Mouse (Mus musculus): ENCODE measurements around the gene Saxo2.

Gene Saxo2

GRCm38 (mm10) chr7:82648353-82649080, at the start of gene Saxo2, which contains the start of gene Efl1:
Gene Saxo2, minus strand, starts transcription at chr7:82648528.
Gene Efl1, plus strand, starts transcription at chr7:82648614.
- DNase-seq: peak; percentile 91 to 97

- DNase-seq: no peak
Measured at GRCm38 (mm10) chr7:82697668-82698067, 49.3 kb upstream of the Saxo2 start.

GRCm38 (mm10) chr7:82691021-82691738, 42.9 kb upstream of the Saxo2 start:
- DNase-seq: no peak

GRCm38 (mm10) chr7:82688736-82689135, 40.4 kb upstream of the Saxo2 start:
- no peak for DNase-seq

GRCm38 (mm10) chr7:82679901-82680300, 31.6 kb upstream of the Saxo2 start:
- DNase-seq: no peak

- DNase-seq: no peak
Measured at GRCm38 (mm10) chr7:82676834-82677233, 28.5 kb upstream of the Saxo2 start.

GRCm38 (mm10) chr7:82676001-82676400, 27.7 kb upstream of the Saxo2 start:
- no peak for DNase-seq

DNA sequence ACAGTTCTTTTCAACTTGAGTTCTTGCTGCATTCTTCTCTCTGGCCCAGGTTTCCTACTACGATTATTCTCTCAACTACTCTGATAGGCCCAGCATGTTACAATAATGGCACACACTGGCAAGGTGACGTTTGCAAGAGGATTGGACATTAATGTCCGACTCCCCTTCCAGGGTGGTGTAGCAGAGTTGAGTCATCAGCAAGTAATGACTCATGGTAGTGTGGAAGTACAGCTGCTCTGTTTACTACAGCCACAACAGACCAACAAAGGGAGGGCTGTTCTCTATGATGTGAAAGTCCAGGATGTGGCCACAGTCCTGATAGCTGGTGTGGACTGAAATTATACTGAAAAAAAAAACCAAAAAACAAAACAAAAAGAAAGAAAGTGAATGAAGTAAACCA, 16.3 kb upstream of the Saxo2 start:
- DNase-seq: no peak

DNA sequence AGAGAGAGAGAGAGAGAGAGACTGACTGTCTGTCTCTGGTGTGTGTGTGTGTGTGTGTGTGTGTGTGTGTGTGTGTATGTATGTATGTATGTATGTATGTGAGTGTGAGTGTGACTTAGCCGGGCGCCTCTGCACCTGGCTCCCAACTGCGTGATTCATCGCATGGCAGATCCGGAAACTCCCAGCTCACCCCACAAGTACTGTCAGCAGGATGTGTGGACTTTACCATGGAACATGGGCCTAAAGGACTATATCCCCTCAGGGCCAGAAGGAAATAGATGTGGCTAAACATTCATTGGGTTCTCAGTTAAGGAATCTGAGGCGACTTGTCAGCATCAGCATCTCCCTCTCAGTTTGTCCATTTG, 735 bp upstream of the Saxo2 start:
- no peak for DNase-seq

GRCm38 (mm10) chr7:82647909-82648308, 419 bp downstream of the Saxo2 start:
- DNase-seq: no peak

DNA sequence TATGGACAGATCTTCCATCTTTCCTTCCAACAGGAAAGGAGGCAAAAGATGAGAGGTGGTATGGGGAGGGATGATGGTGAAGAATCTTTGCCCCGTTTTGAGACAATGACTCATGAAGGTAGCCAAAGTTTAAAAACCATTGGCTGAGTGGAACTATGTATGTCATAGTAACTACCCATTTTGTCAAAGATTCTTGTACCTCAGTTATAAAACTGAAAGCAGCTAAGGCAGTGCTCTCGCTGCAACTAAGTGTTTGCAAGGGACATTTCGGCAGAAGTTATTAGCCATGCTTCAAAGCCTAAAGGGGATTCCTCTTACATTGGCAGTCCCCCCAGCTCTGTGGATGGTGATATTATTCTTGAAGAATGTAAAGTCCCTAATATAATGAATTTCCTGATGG, 1.1 kb downstream of the Saxo2 start:
- DNase-seq: no peak

GRCm38 (mm10) chr7:82625342-82625741, 23.0 kb downstream of the Saxo2 start:
- no peak for DNase-seq

GRCm38 (mm10) chr7:82609629-82610028, 38.7 kb downstream of the Saxo2 start:
- no peak for DNase-seq

DNA sequence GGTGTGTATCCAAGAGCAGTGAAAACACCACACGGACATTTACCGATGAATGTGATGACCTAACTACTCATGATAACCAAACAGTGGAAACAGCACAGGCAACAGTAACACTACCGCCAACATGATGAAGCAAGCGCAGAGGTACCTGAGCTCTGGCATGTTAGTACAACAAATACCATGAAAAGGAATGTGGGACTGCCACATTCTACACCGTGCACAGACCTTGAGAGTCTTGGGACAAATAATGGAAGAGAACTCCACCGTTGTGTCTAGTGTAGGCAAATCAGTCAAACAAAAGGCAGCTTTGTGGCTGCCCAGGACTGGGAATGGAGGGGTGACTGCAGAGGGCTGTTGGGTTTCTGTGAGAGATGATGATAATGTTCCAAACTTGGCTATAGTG, 42.9 kb downstream of the Saxo2 start:
- DNase-seq: no peak

- DNase-seq: no peak
Measured at GRCm38 (mm10) chr7:82602008-82602407, 46.3 kb downstream of the Saxo2 start.

- DNase-seq: no peak
Measured at GRCm38 (mm10) chr7:82590931-82591330, 57.4 kb downstream of the Saxo2 start.

Measured in spleen, adult 18-20 months (tissue).